Mouse (Mus musculus) frontal cortex, postnatal 10 days (tissue): ENCODE results near the gene 1110002E22Rik.

Experiments
- DNase-seq, 2 experiments: peaks; one replicate each; pipeline ENCODE4 v3.0.0; 2022; ENCODE audit warnings: low spot score in 2 of 2, mixed read lengths in 1 of 2

Gene 1110002E22Rik

DNA sequence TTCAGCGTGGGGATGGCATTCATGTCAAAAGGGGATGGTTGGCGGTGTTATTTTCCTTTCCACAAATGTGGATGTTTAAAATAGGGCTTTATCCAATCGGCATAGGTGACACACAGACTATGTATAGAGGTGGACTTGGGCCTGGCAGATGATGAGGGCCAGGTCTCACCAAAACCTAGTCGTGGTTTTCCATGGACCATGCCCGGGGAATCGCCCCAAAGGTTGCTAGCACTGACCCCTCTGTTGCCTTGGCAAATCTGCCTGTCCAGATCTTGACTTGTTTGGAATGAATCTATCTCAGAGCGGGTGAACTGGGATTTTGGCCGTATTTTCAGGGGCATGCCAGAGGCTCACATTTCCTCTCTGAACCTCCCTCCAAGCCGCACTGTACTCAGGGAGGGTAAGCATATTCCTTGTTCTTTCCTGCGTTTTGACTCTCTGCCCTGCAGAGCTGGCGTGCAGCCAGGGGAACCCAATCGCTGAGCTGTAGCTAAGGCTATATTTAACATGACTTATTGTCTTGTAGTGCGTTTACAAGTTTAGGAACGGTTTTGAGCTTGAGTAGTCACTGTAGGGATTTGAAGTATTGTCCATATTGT lies 1.0 kb upstream of the 1110002E22Rik start:
- DNase-seq = peak; percentile 21 to 46

DNA sequence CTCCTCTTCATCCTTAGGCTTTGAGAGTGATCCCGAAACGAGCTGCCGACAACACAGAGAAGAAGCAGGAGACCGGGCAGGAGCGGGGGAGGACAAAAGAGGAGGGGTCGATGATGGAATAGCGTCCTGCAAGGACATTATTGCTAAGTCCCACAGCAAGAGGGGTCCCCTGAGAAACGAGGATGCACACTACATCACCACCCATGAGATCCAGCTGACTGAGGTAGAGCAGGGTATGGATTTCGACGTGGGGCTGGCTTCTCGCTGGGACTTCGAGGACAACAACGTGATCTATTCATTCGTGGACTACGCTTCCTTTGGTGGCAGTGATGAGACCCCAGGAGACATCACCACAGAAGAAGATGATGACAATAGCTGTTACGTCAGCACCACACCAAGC lies 1.1 kb downstream of the 1110002E22Rik start:
- DNase-seq = no peak

- DNase-seq = peak in 1 of 2 experiments; percentile 16
Measured at GRCm38 (mm10) chr3:138066348-138066856, 1.6 kb downstream of the 1110002E22Rik start.

GRCm38 (mm10) chr3:138067288-138067687 lies 2.4 kb downstream of the 1110002E22Rik start, which contains the start of gene Gm5105:
Gene Gm5105, minus strand, starts transcription at chr3:138067388.
- DNase-seq = no peak

GRCm38 (mm10) chr3:138068103-138068502 lies 3.3 kb downstream of the 1110002E22Rik start:
- no peak for DNase-seq

- DNase-seq = no peak
Measured at GRCm38 (mm10) chr3:138069756-138070511, 5.1 kb downstream of the 1110002E22Rik start.

GRCm38 (mm10) chr3:138071004-138071403 lies 6.2 kb downstream of the 1110002E22Rik start:
- no peak for DNase-seq

- no peak for DNase-seq
Measured at GRCm38 (mm10) chr3:138071476-138072073, 6.7 kb downstream of the 1110002E22Rik start.

DNA sequence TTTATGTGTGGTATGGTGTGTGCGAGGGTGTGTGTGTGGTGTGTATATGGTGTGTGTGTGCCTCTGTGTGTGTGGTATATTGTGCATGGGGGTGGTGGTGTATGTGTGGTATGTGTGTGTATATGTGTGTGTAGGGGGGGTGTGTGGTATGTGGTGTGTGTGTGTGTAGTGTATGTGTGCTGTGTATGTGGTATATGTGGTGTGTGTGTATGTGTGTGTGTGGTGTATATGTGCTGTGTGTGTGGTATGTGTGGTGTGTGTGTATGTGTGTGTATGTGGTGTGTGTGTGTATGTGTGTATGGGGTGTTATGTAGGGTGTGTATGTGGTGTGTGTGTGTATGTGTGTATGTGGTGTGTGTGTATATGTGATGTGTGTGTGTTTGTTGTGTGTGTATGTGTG lies 9.4 kb downstream of the 1110002E22Rik start:
- no peak for DNase-seq

DNA sequence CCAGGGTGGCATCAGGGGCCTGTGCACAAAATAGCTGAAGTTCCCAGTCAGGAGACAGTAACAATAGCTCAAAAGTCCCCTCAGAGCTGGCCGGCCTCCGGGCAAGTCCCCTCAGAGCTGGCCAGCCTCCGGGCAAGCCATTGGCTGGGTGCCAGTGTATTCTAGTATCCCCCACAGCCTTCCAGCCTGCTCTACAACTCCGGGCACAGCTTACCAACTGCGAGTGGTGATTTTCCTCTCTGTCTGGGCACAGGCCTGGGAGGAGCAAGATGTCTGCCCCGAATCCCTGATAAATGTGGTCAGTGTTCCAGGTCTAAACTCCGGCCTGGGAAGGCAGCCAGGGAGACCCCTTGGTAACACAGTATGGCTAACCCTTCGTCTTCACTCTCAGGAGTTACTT lies 10.4 kb downstream of the 1110002E22Rik start:
- peak; percentile 22 to 48 for DNase-seq

DNA sequence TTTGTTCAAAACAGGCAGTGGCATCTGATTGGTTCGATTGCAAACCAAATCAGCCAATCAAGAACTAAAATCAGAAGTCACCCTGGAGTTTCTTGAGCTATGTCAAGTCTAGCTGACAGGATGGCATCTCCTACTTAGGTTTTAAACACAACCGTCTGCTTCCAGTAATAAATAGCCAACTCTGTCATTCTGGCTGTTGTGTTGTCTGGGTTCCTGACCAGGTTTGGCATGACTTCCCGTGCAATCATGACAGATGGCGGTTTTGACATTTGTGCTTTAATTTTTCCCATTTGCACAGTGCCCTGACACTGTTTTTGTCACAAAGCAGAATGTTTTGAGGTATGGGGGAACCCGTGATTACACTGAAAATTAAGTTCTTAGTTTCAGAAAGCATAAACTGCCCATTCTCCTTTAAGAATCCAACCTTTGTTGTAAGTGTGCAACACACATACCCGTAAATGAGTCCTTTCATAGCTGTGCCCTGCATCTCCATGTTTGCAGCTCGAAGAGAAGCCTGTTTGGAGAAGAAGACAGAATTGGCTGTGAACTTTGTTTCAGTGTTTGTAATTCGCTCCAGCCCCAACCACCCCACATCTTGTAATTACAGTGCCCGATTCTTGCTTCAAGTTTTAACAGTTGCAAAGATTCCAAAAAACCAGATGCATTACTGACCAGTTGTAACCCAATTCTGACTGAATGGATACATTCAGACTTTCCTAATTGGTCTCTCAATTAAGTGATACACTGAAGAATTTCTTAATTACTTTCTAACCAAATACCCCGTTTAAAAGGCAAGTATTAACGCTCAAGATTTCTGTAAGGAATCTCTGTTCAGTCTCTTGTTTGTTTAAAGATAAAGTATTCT lies 12.9 kb downstream of the 1110002E22Rik start:
- DNase-seq = no peak

- DNase-seq = no peak
Measured at GRCm38 (mm10) chr3:138078701-138079100, 13.8 kb downstream of the 1110002E22Rik start.

DNA sequence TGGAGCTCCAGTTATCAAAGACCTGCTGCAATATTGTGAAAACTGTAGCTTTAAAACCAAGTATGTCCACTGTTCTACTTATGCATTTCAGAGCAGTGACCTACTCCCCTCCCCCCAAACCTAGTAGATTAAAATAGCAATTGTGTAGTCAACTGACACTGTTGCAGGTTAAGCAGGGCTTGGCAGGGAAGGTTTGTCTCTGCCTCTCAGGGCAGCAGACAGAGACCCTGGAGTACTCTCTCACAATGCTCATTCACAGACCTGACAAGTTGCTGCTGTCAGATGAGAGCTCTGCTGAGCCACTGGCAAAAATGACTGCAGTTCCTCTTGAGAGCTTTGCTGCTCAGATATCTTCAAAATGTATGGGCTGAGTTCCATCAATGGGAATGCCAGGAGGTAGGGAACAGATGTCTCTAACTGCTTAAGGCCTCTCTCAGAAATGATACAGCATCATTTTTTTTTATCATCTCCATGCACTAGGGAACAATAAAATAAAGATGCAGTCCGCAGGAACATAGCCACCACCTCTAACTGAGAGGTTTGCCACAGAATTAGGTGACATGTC lies 18.3 kb downstream of the 1110002E22Rik start:
- no peak for DNase-seq

GRCm38 (mm10) chr3:138083896-138084295 lies 19.0 kb downstream of the 1110002E22Rik start:
- no peak for DNase-seq

DNA sequence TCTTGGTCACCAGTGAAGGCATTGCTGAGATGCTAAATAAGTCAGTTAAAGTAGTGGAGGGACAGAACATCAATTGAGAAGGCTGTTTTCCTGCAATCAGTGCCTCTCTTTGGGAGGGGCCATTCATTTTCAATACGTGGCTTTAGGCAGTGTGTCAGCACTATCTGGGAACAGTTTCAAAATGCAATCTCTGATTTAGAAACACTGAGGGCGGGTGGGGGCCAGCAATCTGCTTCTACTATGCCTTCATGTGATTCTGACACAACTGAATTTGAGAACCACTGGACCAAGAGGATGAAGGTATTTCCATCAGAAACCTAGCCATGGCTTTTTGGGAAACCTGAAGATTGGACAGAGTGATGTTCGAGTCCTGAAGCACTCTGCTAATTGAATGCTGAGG lies 30.4 kb downstream of the 1110002E22Rik start:
- DNase-seq = no peak

- DNase-seq = no peak
Measured at GRCm38 (mm10) chr3:138095718-138096117, 30.9 kb downstream of the 1110002E22Rik start.

DNA sequence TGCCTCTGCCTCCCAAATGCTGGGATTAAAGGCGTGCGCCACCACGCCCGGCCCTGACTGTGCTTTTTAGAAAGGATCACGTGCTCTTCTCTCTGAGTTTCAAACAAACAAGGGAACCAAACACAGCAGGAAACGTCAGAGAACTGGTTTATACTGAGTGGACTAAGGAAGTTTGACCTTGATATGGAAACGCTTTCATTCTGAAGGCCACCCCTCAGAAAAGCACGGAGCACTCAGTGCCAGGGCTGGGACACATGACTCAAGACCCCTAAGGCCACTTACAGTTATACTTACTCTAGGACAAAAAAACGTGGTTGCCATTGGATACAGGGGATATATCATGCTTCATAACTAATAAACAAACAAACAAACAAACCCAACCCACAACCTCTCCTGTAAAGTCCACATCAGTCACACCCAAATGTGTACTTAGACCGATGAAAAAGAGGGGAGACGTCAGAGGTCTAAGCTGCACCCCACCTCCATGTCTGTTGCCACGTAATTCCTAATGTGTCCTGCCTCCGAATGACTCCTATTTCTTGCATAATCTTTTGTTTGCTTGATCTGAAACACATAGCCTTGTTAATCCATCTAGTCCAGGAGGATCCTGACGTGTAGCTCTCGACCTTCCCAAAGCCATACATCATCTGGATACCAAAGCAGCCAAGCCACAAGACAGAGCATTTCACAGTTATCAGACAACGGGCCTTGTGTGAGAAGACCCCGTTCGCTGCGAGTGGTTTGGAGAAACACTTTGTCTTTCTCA lies 31.6 kb downstream of the 1110002E22Rik start:
- DNase-seq = no peak

GRCm38 (mm10) chr3:138097718-138098117 lies 32.9 kb downstream of the 1110002E22Rik start:
- DNase-seq = no peak

DNA sequence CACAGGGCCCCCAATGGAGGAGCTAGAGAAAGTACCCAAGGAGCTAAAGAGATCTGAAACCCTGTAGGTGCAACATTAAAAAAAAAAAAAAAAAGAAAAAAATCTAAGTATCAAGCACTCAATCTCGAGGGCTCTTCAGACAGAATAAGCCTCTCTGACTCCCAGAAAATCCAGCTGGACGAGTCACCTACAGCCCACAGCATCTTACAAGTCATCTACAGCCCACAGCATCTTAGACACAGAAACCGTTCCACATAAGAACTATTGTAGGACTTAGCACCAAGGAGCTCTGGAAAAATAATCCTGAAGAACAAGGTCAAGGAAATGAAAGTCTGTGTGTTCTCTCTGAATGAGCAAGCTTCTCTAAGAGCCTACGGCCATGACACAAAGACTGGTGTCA lies 37.1 kb downstream of the 1110002E22Rik start:
- no peak for DNase-seq

- DNase-seq = no peak
Measured at GRCm38 (mm10) chr3:138103690-138104089, 38.8 kb downstream of the 1110002E22Rik start.

DNA sequence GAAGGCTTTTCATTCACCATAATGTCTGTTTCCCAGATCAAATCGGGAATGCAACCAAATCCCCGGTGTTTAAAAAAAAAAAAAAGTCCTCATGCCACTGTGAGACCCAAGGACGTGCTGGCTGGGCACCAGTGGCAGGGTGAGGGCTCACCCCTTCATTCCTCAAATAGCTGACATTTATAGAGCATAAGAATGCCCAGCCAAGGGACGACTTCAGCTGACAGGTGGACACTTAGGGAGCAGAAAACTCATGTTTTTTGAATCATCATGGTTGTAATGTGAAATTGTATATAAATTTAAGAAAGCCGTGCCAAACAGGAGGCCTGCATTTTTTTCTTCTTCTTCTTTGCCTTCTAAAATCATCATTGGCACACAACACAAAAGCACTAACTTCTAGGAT lies 40.2 kb downstream of the 1110002E22Rik start:
- DNase-seq = no peak
